Mouse (Mus musculus) neural tube, embryonic 14.5 days (tissue): ENCODE data around the gene Lypd3. TPM values are rescaled to one million over a fixed set of nuclear protein-coding genes. Genes with fewer than 3 reads are reported as not detected.
A peak's percentile ranks its signal among the peaks of the same experiment; 100 is the strongest.

Experiments
- ATAC-seq: fragments of 200-750 bp; cut with Nextera tagmentation; 2 replicates; pipeline ENCODE4 v1.8.0; 2017; ENCODE audit warnings: low read depth, mild to moderate bottlenecking, moderate TSS enrichment, moderate library complexity
- H3K27ac ChIP-seq: fragments of 300-500 bp; sonication (generic); 2 replicates; pipeline ENCODE4 v1.5.1; 2014; ENCODE audit warnings: low read depth, mild to moderate bottlenecking, control low read depth, low read length, moderate library complexity, mixed read lengths
- H3K27me3 ChIP-seq: fragments of 300-500 bp; sonication (generic); 2 replicates; pipeline ENCODE4 v1.6.1; 2014; ENCODE audit warnings: low read length; ENCODE audit not compliant: control insufficient read depth, insufficient read depth
- H3K36me3 ChIP-seq: fragments of 300-500 bp; sonication (generic); 2 replicates; pipeline ENCODE4 v1.6.1; 2014; ENCODE audit warnings: low read length, mixed read lengths; ENCODE audit not compliant: control insufficient read depth, insufficient read depth
- H3K4me1 ChIP-seq: fragments of 300-500 bp; sonication (generic); 2 replicates; pipeline ENCODE4 v1.6.1; 2014; ENCODE audit warnings: low read length; ENCODE audit not compliant: control insufficient read depth, insufficient read depth
- H3K4me2 ChIP-seq: fragments of 300-500 bp; sonication (generic); 2 replicates; pipeline ENCODE4 v1.6.1; 2014; ENCODE audit warnings: mild to moderate bottlenecking, low read depth, low read length, control low read depth
- H3K4me3 ChIP-seq: fragments of 300-500 bp; sonication (generic); 2 replicates; pipeline ENCODE4 v1.5.1; 2014; ENCODE audit warnings: low read depth, low read length, control low read depth, mixed read lengths
- H3K9ac ChIP-seq: fragments of 300-500 bp; sonication (generic); replicated peaks from 2 replicates; pipeline ENCODE4 v1.6.1; 2014; ENCODE audit warnings: low read depth, mild to moderate bottlenecking, control low read depth, low read length, mixed read lengths
- H3K9me3 ChIP-seq: fragments of 300-500 bp; sonication (generic); 2 replicates; pipeline ENCODE4 v1.6.1; 2016; ENCODE audit warnings: low read length; ENCODE audit not compliant: control insufficient read depth
- WGBS: fragments of 180-500 bp; shearing (Covaris S2); extraction: QIAGEN DNeasy Blood & Tissue Kit; methylation state at CpG from one replicate; pipeline ENCODE4 v1.1.7; 2014; 5-methylcytosine and 5-hydroxymethylcytosine counted together
- polyA plus RNA-seq: library from polyadenylated mRNA; unstranded; fragments of >200 nt; fragmentation: Nextera tagmentation; extraction: Ambion mirVana; gene quantifications from 2 replicates; pipeline ENCODE4 v1.2.1, GENCODE M21; 2014

Gene Lypd3
- polyA plus RNA-seq, 1 experiment from 2014 or later = 0.16 TPM

DNA sequence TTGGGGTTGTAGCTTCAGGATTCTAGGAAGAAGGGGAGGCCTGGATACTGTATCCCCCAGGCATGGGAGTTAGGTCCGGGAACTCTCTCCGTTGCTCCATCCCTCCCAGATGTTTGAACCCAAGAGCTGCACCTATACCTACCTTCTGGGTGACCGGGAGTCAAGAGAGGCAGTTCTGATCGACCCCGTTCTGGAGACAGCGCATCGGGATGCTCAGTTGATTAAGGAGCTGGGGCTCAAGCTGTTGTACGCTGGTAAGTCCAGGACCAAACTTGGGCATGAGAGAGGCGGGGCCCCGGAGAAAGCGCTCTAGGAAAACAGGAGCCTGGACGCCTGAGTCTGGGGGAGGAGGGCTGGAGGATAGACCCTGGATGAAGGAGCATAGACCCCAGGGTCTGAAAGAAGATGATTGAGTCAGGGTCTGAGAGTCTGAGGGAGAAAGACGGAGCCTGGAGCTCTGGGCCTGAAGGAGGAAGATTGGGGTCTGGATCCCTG lies 42.0 kb upstream of the Lypd3 start:
- Histone ChIP-seq H3K9me3 (no peaks in the 10 kb centered on the region), H3K4me2 (peak overlapping the region; percentile 51), H3K4me3 (peak overlapping the region; percentile 44), H3K9ac (peak overlapping the region; percentile 56; the same call in 1 of the 2 replicates), H3K27ac (no peak overlapping the region), H3K36me3 (no peaks in the 10 kb centered on the region), H3K27me3 (0 out of 2 replicates have a peak, but pooled peaks cover 2% of the 10 kb centered on the region), H3K4me1 (peaks cover 3% of the 10 kb centered on the region; the same call in 1 of the 2 replicates)
- WGBS = 3% methylated on average over 13 of the region's 13 CpGs
- peak; percentile 2; the same call in 1 of the 2 replicates for ATAC-seq

DNA sequence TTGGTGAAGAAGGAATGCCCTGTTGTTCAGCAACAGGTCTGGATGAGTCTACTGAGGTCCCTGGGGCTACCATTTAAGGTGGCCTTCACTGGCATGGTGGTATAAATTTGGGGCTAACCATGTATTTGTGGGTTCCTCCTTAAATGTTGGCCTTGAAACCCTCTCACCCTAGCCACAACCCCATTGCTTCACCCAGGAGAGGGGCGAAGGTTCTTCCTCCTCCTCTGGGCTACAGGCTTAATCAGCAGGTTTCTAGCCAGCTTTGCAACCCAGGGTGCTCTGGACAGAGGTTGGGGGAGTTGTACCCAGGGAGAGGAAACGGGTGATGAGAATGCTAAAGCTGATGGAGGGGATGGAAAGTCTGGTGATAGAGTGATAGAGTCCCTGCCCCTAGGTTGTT lies 40.9 kb upstream of the Lypd3 start:
- H3K9me3 ChIP-seq = no peaks in the 10 kb centered on the region
- H3K36me3 ChIP-seq = no peaks in the 10 kb centered on the region
- WGBS = 81% methylated on average over 2 of the region's 2 CpGs
- peaks cover 3% of the 10 kb centered on the region; the same call in 1 of the 2 replicates for H3K4me1 ChIP-seq
- no peak overlapping the region for H3K9ac ChIP-seq
- H3K27me3 ChIP-seq = 0 out of 2 replicates have a peak, but pooled peaks cover 2% of the 10 kb centered on the region
- no peak overlapping the region for H3K4me3 ChIP-seq
- no peak for ATAC-seq
- no peak overlapping the region for H3K4me2 ChIP-seq
- H3K27ac ChIP-seq = no peak overlapping the region

DNA sequence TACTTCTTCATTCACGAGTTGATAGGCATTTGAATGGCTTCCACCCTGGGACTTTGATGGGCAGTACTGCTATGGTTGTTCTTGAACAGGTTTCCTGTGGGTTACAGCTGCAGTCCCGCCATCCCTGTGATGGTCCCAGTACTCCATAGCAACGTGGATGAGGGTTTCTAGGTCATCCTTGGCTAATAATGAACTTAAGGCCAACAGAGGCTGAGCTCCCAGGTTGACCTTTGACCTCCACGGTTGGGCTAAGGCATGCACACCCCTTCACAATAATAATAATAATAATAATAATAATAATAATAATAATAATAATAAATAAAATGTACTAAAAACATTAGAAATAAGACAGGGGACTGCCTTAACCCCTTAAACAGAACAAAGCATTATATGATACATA lies 38.2 kb upstream of the Lypd3 start:
- Histone ChIP-seq H3K4me3 (no peak overlapping the region), H3K4me2 (no peak overlapping the region)
- WGBS = 76% methylated on average over 4 of the region's 4 CpGs

DNA sequence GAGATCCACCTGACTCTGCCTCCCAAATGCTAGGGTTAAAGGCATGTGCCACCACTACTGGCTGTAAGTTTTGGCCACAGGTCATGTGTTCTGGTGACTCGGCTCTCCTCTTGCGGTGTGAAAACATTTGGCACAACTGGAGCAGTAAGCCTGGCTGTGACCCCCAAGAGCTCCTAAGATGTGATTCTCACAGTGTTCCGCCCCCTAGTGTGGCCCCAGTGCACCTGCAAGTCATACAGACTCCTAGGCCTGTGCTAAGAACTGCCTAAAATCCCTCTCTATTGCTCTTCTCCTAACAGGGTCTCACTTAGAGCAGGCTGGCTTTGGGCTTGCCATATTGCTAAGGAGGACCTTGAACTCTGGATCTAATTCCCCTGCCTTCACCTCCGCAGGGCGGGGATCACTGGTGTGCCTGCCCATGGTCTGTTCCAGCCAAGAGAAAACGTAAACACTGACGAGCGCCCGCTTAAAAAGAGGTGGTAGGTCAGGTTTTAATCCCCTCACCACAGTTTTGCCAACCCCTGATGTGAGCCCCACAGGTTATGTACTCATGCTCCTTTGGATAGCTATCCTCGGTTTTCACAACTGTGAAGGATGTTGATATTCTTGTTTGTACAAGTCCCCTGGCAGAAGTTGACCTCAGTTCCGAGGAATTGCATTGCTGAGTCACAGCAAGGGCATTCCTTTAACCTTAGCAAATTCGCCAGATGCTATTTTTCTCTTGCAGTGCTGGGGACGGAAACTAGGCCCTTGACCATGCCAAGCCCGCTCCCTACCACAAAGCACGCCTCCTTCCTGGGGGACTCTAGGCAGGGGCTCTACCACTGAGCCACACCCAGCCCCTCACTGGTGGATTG lies 36.9 kb upstream of the Lypd3 start:
- Histone ChIP-seq H3K4me2 (no peak overlapping the region), H3K36me3 (no peaks in the 10 kb centered on the region), H3K4me3 (no peak overlapping the region), H3K27ac (no peak overlapping the region), H3K9ac (no peak overlapping the region), H3K27me3 (0 out of 2 replicates have a peak, but pooled peaks cover 2% of the 10 kb centered on the region), H3K4me1 (no peaks in the 10 kb centered on the region), H3K9me3 (no peaks in the 10 kb centered on the region)
- no peak for ATAC-seq
- WGBS = 82% methylated on average over 15 of the region's 15 CpGs

More for the DNA sequence above, 38.2 kb upstream of the Lypd3 start:
- Histone ChIP-seq H3K9me3 (no peaks in the 10 kb centered on the region), H3K4me1 (peaks cover 3% of the 10 kb centered on the region; the same call in 1 of the 2 replicates), H3K36me3 (no peaks in the 10 kb centered on the region), H3K9ac (no peak overlapping the region), H3K27ac (no peak overlapping the region), H3K27me3 (0 out of 2 replicates have a peak, but pooled peaks cover 2% of the 10 kb centered on the region)
- no peak for ATAC-seq

DNA sequence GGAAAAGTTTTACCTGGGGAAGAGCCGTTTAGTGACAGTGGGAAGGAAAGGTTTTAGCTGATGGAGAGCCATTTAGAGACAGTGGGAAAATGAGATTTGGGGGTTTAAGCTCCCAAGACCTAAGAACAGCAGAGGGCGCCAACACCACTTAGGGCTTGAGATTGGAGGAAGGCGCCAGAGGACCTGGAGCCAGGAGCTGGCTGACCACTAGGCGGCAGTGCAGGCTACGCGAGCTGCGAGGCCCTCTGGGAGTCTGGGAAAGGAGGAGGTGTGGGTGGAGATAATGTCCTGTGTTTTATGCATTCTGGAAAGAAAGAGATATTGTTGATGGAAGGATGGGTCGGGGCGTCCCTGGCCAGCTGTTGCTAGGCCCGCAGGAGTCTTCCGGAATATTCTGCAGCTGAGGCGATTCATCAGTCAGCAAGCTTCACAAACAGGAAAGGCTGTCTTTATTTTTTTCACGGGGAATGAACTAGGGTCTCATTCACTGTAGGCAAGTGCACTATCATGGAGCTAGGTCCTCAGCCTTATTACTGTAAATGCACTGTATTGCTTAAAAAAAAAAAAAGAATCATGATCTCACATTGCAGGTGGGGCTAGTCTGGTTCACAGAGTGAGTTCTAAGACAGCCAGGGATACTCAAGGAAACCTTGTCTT lies 35.3 kb upstream of the Lypd3 start:
- no peaks in the 10 kb centered on the region for H3K4me1 ChIP-seq
- H3K4me2 ChIP-seq = peak overlapping the region; percentile 31
- no peaks in the 10 kb centered on the region for H3K27me3 ChIP-seq
- no peak overlapping the region for H3K27ac ChIP-seq
- H3K4me3 ChIP-seq = peak overlapping the region; percentile 0; the same call in 1 of the 2 replicates
- H3K9ac ChIP-seq = no peak overlapping the region
- peak; percentile 86 for ATAC-seq
- H3K9me3 ChIP-seq = no peaks in the 10 kb centered on the region
- 4% methylated on average over 13 of the region's 13 CpGs for WGBS
- no peaks in the 10 kb centered on the region for H3K36me3 ChIP-seq

DNA sequence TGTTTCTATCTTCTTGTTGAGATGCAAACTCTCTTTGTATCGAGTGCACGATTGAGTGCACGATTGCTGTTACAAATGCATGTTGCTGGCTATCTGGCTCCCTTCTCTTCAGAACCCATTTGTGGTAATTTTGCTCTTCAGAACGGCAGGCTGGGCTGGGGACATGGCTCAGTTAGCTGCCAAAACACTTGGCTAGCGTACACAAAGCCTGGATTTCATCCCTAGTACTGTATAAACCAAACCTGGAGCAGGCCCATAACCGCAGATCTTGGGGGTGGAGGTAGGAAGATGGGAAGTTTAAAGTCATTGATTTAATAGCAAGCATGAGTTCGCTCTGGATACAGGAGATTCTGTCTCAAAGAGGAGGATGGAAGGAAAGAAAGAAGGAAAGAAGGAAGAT lies 30.8 kb upstream of the Lypd3 start:
- Histone ChIP-seq H3K4me3 (no peak overlapping the region), H3K9ac (no peak overlapping the region), H3K4me1 (0 out of 2 replicates have a peak, but pooled peaks cover 1% of the 10 kb centered on the region), H3K27me3 (peaks cover 7% of the 10 kb centered on the region), H3K36me3 (no peaks in the 10 kb centered on the region), H3K4me2 (no peak overlapping the region), H3K27ac (no peak overlapping the region), H3K9me3 (no peaks in the 10 kb centered on the region)
- ATAC-seq = no peak
- 91% methylated on average over 7 of the region's 7 CpGs for WGBS

DNA sequence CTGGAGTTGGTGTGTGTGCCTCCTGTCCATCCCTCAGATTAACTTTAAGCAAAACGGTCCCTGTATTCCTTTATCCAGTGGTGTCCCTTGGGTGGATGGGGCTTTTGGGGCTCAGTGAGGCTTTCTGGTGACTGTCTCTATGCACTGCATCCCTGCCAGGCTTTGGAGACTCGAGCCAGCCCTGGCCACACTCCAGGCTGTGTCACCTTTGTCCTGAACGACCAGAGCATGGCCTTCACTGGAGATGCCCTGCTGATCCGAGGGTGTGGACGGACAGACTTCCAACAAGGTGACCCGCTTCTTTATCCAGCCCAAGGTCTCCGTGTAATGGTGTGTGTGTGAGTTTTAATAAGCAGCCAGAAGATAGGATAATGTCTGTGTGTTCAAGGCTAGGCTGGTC lies 30.3 kb upstream of the Lypd3 start:
- WGBS = 87% methylated on average over 7 of the region's 7 CpGs
- Histone ChIP-seq H3K4me1 (0 out of 2 replicates have a peak, but pooled peaks cover 2% of the 10 kb centered on the region), H3K9ac (no peak overlapping the region), H3K27ac (no peak overlapping the region), H3K4me3 (no peak overlapping the region), H3K27me3 (peaks cover 12% of the 10 kb centered on the region), H3K4me2 (no peak overlapping the region), H3K9me3 (no peaks in the 10 kb centered on the region), H3K36me3 (no peaks in the 10 kb centered on the region)
- ATAC-seq = no peak

DNA sequence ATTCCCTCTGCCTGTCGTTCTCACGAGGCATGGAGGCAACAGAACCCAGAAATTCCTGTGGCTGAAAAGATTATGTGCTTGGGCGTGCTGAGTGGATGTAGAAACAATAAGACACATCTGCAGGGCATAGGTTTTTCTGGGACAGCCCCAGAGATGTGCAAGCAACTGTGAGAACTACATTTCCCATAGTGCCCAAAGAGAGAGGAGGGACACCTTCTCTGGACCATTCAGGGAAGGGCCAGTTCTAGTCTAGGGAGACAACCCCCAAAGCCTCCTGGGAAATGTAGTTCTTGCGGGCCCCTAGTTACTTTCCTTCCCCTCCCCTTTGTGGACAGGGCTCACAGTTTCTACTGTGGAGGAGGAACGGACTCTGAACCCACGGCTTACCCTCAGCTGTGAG lies 28.3 kb upstream of the Lypd3 start:
- no peaks in the 10 kb centered on the region for H3K9me3 ChIP-seq
- H3K4me2 ChIP-seq = no peak overlapping the region
- peaks cover 30% of the 10 kb centered on the region for H3K27me3 ChIP-seq
- 51% methylated on average over 6 of the region's 6 CpGs for WGBS
- H3K4me3 ChIP-seq = no peak overlapping the region
- H3K27ac ChIP-seq = no peak overlapping the region
- H3K4me1 ChIP-seq = 0 out of 2 replicates have a peak, but pooled peaks cover 2% of the 10 kb centered on the region
- peak; percentile 77; the same call in 1 of the 2 replicates for ATAC-seq
- H3K36me3 ChIP-seq = no peaks in the 10 kb centered on the region
- H3K9ac ChIP-seq = no peak overlapping the region
